Mouse (Mus musculus): ENCODE results near the gene Cdh12. TPM values are rescaled to one million over a fixed set of nuclear protein-coding genes. Genes with fewer than 3 reads are reported as not detected.

Gene Cdh12
- polyA plus RNA-seq (2015; fragmentation: Nextera tagmentation; extraction: Ambion mirVana) = 0.11 TPM in 1 of 2 replicates, not detected in the other

GRCm38 (mm10) chr15:20448861-20449663, at the start of gene Cdh12:
Cdh12 (plus strand) TSS chr15:20449265.
- no peaks in the 10 kb centered on the region for H3K36me3 ChIP-seq (ENCODE audit: control insufficient read depth, insufficient read depth)
- no peaks in the 10 kb centered on the region for H3K4me1 ChIP-seq (ENCODE audit: control insufficient read depth, insufficient read depth, low read length)
- no peak within 1 kb of the TSS for H3K27ac ChIP-seq (ENCODE audit: low read length)
- peak within 1 kb of the TSS; percentile 45 for H3K4me3 ChIP-seq (ENCODE audit: low read length)
- H3K4me2 ChIP-seq (ENCODE audit: low read depth, low read length) = peak within 1 kb of the TSS; percentile 72
- ATAC-seq (replicated peaks; ENCODE audit: extremely low read depth, insufficient read depth, low FRiP score) = no peak
- H3K9ac ChIP-seq (ENCODE audit: low read length) = peak within 1 kb of the TSS; percentile 50
- H3K9me3 ChIP-seq (replicated peaks; ENCODE audit: control insufficient read depth, low read length) = no peaks in the 10 kb centered on the region
- WGBS = 12% methylated on average over 18 of the region's 18 CpGs
- H3K27me3 ChIP-seq (ENCODE audit: control insufficient read depth, insufficient read depth, low read length) = no peaks in the 10 kb centered on the region

GRCm38 (mm10) chr15:20403596-20403995, 45.5 kb upstream of the Cdh12 start:
- no peak overlapping the region for H3K4me2 ChIP-seq (ENCODE audit: low read depth, low read length)
- H3K4me1 ChIP-seq (ENCODE audit: control insufficient read depth, insufficient read depth, low read length) = no peaks in the 10 kb centered on the region
- H3K27ac ChIP-seq (ENCODE audit: low read length) = no peak overlapping the region
- ATAC-seq (replicated peaks; ENCODE audit: extremely low read depth, insufficient read depth, low FRiP score) = no peak
- H3K9me3 ChIP-seq (replicated peaks; ENCODE audit: control insufficient read depth, low read length) = no peaks in the 10 kb centered on the region
- H3K4me3 ChIP-seq (ENCODE audit: low read length) = no peak overlapping the region
- no peak overlapping the region for H3K9ac ChIP-seq (ENCODE audit: low read length)
- 44% methylated on average over 3 of the region's 3 CpGs for WGBS
- no peaks in the 10 kb centered on the region for H3K36me3 ChIP-seq (ENCODE audit: control insufficient read depth, insufficient read depth)
- no peaks in the 10 kb centered on the region for H3K27me3 ChIP-seq (ENCODE audit: control insufficient read depth, insufficient read depth, low read length)

GRCm38 (mm10) chr15:20413397-20413796, 35.7 kb upstream of the Cdh12 start:
- Histone ChIP-seq H3K4me1 (ENCODE audit: control insufficient read depth, insufficient read depth, low read length) (no peaks in the 10 kb centered on the region), H3K27ac (ENCODE audit: low read length) (no peak overlapping the region), H3K9ac (ENCODE audit: low read length) (no peak overlapping the region), H3K27me3 (ENCODE audit: control insufficient read depth, insufficient read depth, low read length) (no peaks in the 10 kb centered on the region), H3K4me3 (ENCODE audit: low read length) (no peak overlapping the region), H3K9me3 (replicated peaks; ENCODE audit: control insufficient read depth, low read length) (no peaks in the 10 kb centered on the region), H3K4me2 (ENCODE audit: low read depth, low read length) (no peak overlapping the region), H3K36me3 (ENCODE audit: control insufficient read depth, insufficient read depth) (no peaks in the 10 kb centered on the region)
- WGBS = 87% methylated on average over 1 of the region's 1 CpGs
- no peak for ATAC-seq (replicated peaks; ENCODE audit: extremely low read depth, insufficient read depth, low FRiP score)

GRCm38 (mm10) chr15:20436356-20436755, 12.7 kb upstream of the Cdh12 start:
- Histone ChIP-seq H3K9ac (ENCODE audit: low read length) (no peak overlapping the region), H3K4me2 (ENCODE audit: low read depth, low read length) (no peak overlapping the region), H3K27me3 (ENCODE audit: control insufficient read depth, insufficient read depth, low read length) (no peaks in the 10 kb centered on the region), H3K4me3 (ENCODE audit: low read length) (no peak overlapping the region), H3K9me3 (replicated peaks; ENCODE audit: control insufficient read depth, low read length) (no peaks in the 10 kb centered on the region), H3K4me1 (ENCODE audit: control insufficient read depth, insufficient read depth, low read length) (no peaks in the 10 kb centered on the region), H3K36me3 (ENCODE audit: control insufficient read depth, insufficient read depth) (no peaks in the 10 kb centered on the region), H3K27ac (ENCODE audit: low read length) (no peak overlapping the region)
- 48% methylated on average over 2 of the region's 2 CpGs for WGBS
- no peak for ATAC-seq (replicated peaks; ENCODE audit: extremely low read depth, insufficient read depth, low FRiP score)

- H3K4me2 ChIP-seq (ENCODE audit: low read depth, low read length) = no peak overlapping the region
- no peaks in the 10 kb centered on the region for H3K27me3 ChIP-seq (ENCODE audit: control insufficient read depth, insufficient read depth, low read length)
- H3K27ac ChIP-seq (ENCODE audit: low read length) = no peak overlapping the region
- 63% methylated on average over 5 of the region's 5 CpGs for WGBS
- ATAC-seq (replicated peaks; ENCODE audit: extremely low read depth, insufficient read depth, low FRiP score) = no peak
- H3K4me3 ChIP-seq (ENCODE audit: low read length) = no peak overlapping the region
- H3K4me1 ChIP-seq (ENCODE audit: control insufficient read depth, insufficient read depth, low read length) = no peaks in the 10 kb centered on the region
- no peaks in the 10 kb centered on the region for H3K9me3 ChIP-seq (replicated peaks; ENCODE audit: control insufficient read depth, low read length)
- no peak overlapping the region for H3K9ac ChIP-seq (ENCODE audit: low read length)
- H3K36me3 ChIP-seq (ENCODE audit: control insufficient read depth, insufficient read depth) = no peaks in the 10 kb centered on the region
Observed at GRCm38 (mm10) chr15:20450558-20450957, 1.5 kb downstream of the Cdh12 start.

GRCm38 (mm10) chr15:20458508-20458907, 9.4 kb downstream of the Cdh12 start:
- no peak overlapping the region for H3K4me2 ChIP-seq (ENCODE audit: low read depth, low read length)
- H3K4me1 ChIP-seq (ENCODE audit: control insufficient read depth, insufficient read depth, low read length) = no peaks in the 10 kb centered on the region
- no peaks in the 10 kb centered on the region for H3K9me3 ChIP-seq (replicated peaks; ENCODE audit: control insufficient read depth, low read length)
- no peak for ATAC-seq (replicated peaks; ENCODE audit: extremely low read depth, insufficient read depth, low FRiP score)
- no peaks in the 10 kb centered on the region for H3K36me3 ChIP-seq (ENCODE audit: control insufficient read depth, insufficient read depth)
- H3K4me3 ChIP-seq (ENCODE audit: low read length) = no peak overlapping the region
- no peak overlapping the region for H3K9ac ChIP-seq (ENCODE audit: low read length)
- 68% methylated on average over 3 of the region's 3 CpGs for WGBS
- no peaks in the 10 kb centered on the region for H3K27me3 ChIP-seq (ENCODE audit: control insufficient read depth, insufficient read depth, low read length)
- H3K27ac ChIP-seq (ENCODE audit: low read length) = no peak overlapping the region

GRCm38 (mm10) chr15:20462500-20462899, 13.4 kb downstream of the Cdh12 start:
- no peak for ATAC-seq (replicated peaks; ENCODE audit: extremely low read depth, insufficient read depth, low FRiP score)
- no peaks in the 10 kb centered on the region for H3K27me3 ChIP-seq (ENCODE audit: control insufficient read depth, insufficient read depth, low read length)

GRCm38 (mm10) chr15:20463601-20464000, 14.5 kb downstream of the Cdh12 start:
- no peak overlapping the region for H3K4me3 ChIP-seq (ENCODE audit: low read length)
- ATAC-seq (replicated peaks; ENCODE audit: extremely low read depth, insufficient read depth, low FRiP score) = no peak
- H3K4me1 ChIP-seq (ENCODE audit: control insufficient read depth, insufficient read depth, low read length) = no peaks in the 10 kb centered on the region
- no peak overlapping the region for H3K9ac ChIP-seq (ENCODE audit: low read length)
- 44% methylated on average over 1 of the region's 1 CpGs for WGBS
- H3K27ac ChIP-seq (ENCODE audit: low read length) = no peak overlapping the region
- no peaks in the 10 kb centered on the region for H3K27me3 ChIP-seq (ENCODE audit: control insufficient read depth, insufficient read depth, low read length)
- H3K4me2 ChIP-seq (ENCODE audit: low read depth, low read length) = no peak overlapping the region
- no peaks in the 10 kb centered on the region for H3K36me3 ChIP-seq (ENCODE audit: control insufficient read depth, insufficient read depth)
- no peaks in the 10 kb centered on the region for H3K9me3 ChIP-seq (replicated peaks; ENCODE audit: control insufficient read depth, low read length)

More at GRCm38 (mm10) chr15:20462500-20462899, 13.4 kb downstream of the Cdh12 start:
- H3K4me1 ChIP-seq (ENCODE audit: control insufficient read depth, insufficient read depth, low read length) = no peaks in the 10 kb centered on the region
- no peak overlapping the region for H3K4me3 ChIP-seq (ENCODE audit: low read length)
- H3K36me3 ChIP-seq (ENCODE audit: control insufficient read depth, insufficient read depth) = no peaks in the 10 kb centered on the region
- no peak overlapping the region for H3K27ac ChIP-seq (ENCODE audit: low read length)
- no peak overlapping the region for H3K4me2 ChIP-seq (ENCODE audit: low read depth, low read length)
- 65% methylated on average over 3 of the region's 3 CpGs for WGBS
- H3K9ac ChIP-seq (ENCODE audit: low read length) = no peak overlapping the region
- H3K9me3 ChIP-seq (replicated peaks; ENCODE audit: control insufficient read depth, low read length) = no peaks in the 10 kb centered on the region

- no peaks in the 10 kb centered on the region for H3K27me3 ChIP-seq (ENCODE audit: control insufficient read depth, insufficient read depth, low read length)
- no peaks in the 10 kb centered on the region for H3K36me3 ChIP-seq (ENCODE audit: control insufficient read depth, insufficient read depth)
- H3K27ac ChIP-seq (ENCODE audit: low read length) = no peak overlapping the region
- no peak overlapping the region for H3K9ac ChIP-seq (ENCODE audit: low read length)
- H3K9me3 ChIP-seq (replicated peaks; ENCODE audit: control insufficient read depth, low read length) = no peaks in the 10 kb centered on the region
- ATAC-seq (replicated peaks; ENCODE audit: extremely low read depth, insufficient read depth, low FRiP score) = no peak
- H3K4me1 ChIP-seq (ENCODE audit: control insufficient read depth, insufficient read depth, low read length) = no peaks in the 10 kb centered on the region
- H3K4me2 ChIP-seq (ENCODE audit: low read depth, low read length) = no peak overlapping the region
- 87% methylated on average over 4 of the region's 4 CpGs for WGBS
- no peak overlapping the region for H3K4me3 ChIP-seq (ENCODE audit: low read length)
Observed at GRCm38 (mm10) chr15:20550979-20551378, 101.9 kb downstream of the Cdh12 start.

All from heart, embryonic 16.5 days (tissue).